Mouse (Mus musculus) liver (tissue): ENCODE data around the gene Atg4b.

Experiments
- DNase-seq: peaks from one replicate; pipeline ENCODE4 v3.0.0-alpha.2; 2020; ENCODE audit warnings: mixed read lengths

Gene Atg4b

DNA sequence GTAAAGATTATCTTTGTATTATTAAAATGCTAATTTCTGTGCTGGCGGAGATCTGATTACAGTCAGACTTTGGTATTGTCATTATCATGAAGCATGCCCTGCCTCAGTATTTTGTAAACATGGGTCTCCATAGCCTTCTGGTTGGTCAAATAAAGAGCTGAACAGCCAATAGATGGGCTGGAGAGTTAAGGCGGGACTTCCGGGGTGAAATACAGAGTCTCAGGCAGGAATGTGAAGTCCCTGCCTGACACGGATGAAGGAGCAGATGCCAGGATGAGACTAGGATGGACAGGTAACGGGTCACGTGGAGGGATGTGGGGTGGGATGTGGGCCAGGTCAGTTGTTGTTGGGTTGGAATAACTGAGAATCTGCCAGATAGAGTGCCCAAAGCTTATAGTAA lies at the start of gene Atg4b:
Gene Atg4b, plus strand, starts transcription at position 211 of the 400 bp plus-strand sequence.
- DNase-seq: no peak

DNA sequence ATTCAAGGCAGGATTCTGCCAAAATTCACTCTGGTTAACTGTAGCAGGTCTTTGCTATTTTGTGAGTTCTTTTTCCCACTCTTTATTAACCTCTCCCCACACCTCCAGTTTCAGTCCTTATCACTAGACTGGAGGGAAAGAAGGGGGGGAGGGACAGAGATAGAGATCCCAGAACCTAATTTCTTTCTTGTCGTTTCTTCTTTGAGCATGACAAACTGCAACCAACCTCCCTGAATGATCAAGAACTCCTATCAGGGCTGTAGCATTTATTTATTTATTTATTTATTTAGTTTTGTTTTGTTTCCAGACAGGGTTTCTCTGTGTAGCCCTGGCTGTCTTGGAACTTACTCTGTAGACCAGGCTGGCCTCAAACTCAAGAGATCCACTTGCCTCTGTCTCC lies 49.2 kb upstream of the Atg4b start:
- DNase-seq: no peak

DNA sequence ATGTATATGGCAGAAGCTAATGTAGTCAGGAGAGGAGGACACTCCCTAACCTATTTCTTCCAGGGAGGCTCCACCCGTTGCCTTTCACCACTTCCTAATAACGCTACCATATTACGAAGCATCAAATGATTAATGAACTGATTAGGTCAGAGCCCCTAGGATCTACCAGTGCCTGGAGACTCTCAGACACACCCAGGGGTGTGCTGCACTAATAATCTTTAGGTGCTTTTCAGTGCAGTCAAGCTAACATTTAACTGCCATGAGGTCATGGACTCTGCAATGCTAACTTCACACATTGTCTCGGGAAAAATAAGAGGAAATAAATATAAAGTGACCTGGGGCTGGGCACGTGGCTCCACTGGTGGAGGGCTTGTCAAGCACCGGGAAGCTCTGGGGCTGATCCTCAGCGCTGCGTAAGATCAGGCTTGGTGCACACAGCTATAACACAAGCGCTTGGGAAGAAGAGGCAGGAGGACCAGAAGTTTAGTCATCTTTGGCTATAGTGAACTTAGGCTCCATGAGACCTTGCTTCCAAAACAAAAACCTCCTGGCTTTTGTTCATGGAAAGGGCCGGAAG lies 47.7 kb upstream of the Atg4b start:
- DNase-seq: no peak

DNA sequence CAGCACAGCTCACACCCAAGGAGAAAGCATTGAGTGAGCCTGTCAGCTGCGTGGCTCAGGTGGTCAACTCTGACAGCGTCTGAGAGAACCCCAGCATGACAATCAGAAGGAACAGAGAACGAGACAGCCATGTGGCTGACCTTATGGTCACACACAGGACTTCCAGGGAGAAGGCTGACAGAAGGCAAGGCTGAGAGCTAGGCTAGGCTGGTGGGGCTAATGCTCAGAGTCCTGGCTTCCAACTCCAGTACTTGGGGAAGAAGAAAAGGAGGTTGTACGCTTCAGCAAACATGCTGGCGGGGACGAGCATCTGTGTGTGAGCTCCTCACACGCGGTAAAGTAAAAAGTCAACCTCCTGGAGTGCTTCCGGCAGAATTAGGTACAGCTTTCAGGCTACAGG lies 47.0 kb upstream of the Atg4b start:
- DNase-seq: no peak

DNA sequence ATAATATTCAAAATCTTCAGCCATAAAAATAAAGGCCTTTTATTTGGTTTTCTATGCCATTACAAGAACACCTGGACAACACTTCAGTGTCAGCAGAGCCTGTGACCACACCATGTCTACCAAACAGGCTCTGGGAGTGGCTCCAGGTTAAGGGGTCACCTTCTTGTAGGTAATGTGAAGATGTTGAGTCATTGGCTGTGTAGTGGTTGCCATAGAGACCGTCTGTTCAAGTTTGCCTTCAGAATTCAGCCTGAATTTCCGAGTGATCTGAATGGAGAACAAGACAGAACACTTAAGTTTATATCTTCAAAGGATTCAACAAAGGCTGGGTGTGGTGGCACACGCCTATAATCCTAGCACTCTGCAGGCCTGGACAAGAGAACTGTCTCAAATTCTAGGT lies 45.9 kb upstream of the Atg4b start:
- no peak for DNase-seq

DNA sequence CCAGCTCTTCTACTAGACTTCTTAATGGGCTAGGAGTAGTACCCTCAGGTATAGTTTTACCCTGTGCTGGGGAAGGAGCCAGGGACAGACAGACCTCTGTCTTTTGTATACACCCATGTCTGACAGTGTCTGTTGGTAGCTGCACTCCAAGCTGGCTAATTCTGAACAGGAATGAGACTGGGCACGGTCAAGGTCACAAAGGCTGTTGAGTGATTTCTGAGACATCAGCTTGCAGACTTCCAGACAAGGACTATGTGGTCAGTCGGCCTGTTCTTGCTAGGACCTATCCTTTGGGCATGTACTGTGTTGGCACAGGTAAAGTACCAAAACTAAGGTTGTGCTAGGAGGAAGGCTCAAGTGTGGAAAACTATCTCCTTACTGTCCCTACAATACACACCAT lies 35.1 kb upstream of the Atg4b start:
- no peak for DNase-seq

DNA sequence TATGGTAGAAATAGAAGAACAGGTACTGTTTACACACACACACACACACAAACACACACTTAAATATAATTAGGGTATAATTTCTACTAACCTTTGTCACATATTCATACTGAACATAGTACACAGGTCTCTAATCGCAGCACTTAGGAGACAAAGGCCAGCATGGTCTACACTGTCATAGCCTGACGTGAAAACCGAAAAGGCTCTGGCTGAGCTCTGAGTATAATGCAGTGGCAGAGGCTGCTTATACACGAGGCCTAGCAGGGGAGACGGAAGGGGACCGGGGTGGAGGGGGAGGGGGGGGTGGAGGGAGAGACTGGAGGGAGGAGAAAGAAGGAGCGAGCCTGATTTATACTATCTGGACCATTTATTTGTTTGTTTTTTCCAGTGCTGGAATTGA lies 29.7 kb upstream of the Atg4b start:
- DNase-seq: no peak

DNA sequence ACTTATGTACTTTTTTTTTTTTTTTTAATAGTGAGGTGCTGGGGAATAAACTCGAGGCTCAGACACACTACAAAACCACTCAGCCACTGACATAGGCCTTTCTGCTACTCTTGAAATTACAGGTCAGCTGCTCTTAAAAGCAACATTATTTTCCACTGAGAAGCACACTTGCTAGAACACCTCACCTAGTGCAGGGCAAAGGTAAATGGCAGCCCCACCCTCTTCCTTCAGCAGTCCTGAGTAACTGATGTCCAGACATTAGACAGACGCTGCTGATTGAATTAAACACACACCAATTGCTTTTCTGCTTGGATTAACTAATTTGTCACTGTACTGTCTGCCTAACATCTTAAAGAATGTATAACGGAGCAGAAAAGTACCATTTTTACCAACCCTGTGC lies 26.7 kb upstream of the Atg4b start:
- no peak for DNase-seq

DNA sequence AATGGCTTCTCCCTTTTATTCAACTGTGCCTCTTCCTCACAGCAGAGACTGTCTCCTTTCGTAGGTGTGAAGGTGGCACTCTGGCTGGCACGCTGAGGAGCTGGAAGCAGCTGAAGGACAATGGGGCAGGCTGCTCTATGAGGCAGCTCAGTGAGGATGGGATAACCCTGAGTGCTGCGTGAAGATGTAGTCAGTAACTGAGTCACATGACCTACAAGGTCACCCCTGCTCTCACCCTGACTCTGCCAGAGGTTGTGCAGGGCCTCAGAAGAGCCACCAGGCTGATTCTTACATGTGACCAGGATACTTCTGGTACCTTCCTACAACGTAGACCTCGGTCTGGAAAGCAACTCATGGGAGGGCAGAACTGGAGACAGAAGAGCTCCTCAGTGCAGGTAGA lies 25.6 kb upstream of the Atg4b start:
- no peak for DNase-seq

DNA sequence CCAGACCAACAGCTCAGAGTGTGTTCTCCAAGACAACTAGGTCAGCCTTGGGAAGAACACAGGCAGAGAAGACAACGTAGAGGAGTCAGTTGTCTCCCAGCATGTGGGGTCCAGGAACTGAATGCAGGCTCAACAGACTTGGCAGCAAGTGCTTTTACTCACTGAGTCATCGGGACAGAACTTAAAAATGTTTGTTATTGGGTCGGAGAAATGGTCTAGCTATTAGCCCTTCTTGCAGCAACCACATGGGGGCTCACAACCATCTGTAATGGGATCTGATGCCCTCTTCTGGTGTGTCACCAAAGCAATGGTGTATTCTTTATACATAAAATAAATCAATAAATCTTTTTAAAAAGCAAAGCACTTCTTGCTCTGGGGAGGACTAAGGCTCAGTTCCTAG lies 25.2 kb upstream of the Atg4b start:
- DNase-seq: no peak

DNA sequence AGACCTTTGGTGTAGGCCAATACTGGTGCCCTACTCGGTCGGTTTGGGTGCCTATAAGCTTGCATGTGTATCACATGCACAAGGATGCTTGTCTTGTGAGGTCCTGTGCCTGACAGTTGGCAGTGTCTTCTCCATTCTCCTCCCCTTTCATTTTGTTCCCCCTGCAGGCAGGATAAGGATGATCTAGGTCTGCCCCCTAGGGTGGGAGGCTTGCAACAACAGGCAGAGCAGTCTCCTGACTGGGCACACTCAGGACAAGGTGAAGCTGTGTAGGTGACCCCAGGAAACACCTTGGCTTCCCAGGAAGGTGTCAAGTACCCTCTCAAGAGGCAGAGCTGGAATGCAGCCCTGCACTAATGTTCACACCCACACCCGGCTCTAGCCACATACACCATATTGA lies 24.3 kb upstream of the Atg4b start:
- DNase-seq: peak; percentile 49

DNA sequence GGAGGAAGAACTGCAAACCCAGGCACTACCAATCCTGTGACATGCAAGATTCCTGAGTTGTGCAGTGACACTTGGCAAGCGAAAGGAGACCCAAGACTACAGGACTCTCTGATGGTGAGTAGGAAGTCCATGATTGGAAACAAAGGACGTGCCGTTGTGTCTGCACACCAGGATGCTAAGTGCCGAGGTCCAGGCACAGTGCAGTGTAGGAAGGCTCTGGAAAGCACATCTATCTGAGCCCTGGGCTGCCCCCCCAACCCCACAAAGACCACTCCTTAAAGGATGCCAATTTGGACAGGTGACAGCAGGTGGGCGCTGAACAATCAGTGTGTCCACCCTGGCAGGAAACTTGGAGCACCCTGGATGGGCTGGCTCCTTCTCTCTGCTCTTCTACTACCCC lies 20.2 kb upstream of the Atg4b start:
- DNase-seq: no peak

DNA sequence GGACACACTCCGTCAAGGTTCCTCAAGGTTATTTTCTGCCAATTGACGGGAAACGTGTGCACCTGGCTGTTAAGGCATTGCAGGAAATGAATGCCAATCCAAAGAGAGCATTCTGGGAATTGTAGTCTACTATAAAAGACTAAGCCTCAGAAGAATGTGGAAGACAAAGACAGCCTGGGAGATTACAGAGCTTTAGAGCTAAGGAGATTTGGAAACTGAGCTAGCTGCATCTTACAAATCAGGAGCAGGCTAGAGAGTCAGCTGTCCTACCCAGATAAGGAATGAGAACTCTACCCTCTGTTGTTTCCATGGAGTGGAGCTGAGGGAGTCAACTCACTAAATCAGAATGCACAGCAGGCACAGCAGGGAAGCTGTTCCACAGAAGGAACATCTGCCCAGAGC lies 19.4 kb upstream of the Atg4b start:
- DNase-seq: no peak

DNA sequence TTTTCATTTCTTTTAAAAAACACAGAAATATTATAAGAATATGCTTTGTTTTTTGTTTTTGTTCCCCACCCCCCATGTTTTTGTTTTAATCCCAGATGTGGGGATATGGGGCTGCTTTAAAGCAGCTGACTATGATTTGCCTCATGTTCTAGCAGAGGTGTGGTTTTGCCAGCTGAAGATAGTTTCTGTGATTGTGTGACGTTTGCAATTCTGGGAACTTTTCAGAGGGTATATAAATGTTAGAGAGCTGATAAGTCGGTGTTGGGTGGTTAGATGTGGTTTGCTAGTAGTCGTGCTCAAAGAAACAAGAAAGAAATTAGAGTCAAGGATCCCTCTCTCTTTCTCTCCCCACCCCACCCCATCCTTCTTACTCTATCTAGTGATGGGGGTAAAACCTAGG lies 15.4 kb upstream of the Atg4b start:
- DNase-seq: no peak

DNA sequence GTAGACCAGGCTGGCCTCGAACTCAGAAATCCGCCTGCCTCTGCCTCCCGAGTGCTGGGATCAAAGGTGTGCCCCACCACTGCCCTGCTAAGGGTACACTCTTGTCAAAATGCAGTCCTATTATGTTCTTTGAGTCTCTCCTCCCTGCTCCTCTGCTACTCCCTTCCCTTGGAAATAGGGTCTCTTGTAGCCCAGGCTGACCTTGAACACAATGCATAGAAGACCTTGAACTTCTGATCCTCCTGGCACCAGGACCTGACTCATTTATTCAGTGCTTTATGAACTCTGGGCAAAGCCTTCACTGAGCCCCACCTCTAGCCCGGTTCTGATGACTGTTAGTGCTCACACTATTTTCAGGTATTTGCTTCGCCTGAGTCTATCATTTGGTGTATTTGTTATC lies 13.6 kb upstream of the Atg4b start:
- DNase-seq: no peak

DNA sequence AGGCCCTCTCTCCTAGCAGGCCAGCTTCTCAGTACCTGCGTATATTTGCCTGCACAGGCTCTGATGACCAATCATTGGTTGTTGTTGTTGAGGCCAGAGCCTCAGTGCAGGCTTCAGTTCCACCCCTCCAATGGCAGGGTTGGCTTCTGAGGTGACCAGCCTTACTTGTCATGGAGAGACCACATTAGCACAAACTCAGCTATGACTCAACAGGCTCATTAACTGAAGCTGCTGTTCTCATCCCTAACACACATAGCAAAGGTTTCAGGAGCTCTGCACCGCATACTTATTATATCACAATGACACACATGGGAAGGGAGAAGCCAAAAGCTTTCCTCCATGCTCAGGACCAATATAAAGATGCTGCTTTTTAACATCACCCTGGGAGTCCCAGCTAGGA lies 10.6 kb upstream of the Atg4b start:
- no peak for DNase-seq

DNA sequence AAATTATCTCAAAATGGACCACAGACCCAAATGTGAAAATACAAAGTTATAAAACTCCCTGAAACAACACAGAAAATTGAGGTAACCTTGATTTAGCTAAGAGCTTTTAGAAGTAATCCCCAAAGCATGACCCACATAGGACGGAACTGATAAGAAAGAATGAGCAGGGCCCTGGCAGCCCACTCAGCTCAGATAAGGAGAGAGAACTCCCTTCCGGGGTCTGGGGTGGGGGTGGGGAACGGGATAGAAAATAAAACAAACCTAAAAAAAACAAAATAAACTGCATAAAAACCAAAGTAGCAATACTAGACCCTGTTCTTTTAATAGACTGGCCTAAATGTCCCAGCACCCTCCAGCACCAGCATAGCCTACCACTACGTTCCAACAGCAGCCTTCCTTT lies 9.3 kb upstream of the Atg4b start:
- peak; percentile 60 for DNase-seq

DNA sequence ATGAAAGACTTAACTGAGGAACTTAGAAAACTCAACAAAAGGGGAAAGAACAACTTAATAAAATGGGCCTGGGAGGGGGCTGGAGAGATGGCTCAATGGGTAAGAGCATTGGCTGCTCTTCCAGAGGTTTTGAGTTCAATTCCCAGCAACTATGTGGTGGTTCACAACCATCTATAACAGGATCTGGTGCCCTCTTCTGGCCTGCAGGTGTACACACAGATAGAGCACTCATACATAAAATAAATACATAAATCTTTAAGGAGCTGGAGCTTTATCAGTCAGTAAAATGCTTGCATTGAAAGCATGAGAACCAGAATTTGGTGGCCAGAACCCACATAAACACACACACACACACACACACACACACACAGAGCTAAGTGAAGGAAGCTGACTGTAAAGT lies 8.4 kb upstream of the Atg4b start:
- DNase-seq: peak; percentile 18

DNA sequence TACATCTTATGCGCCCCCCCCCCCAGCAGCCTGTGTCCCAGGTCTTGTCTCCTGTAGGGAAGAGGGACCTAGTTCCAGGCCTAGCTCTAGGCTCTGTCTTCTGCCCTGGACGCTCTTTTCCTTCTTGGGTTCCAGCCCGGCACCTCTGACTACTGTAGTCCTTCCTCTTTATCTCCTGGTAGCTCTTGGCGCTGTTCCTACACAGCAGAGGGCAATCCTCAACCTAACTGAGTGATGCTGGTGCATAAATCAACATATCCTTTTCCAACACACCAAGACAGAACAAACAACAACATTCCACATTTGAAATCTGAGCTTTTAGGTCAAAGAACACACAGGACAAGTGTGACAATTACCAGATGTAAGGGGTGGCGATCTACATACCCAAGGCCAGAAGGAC lies 5.1 kb upstream of the Atg4b start:
- DNase-seq: no peak

DNA sequence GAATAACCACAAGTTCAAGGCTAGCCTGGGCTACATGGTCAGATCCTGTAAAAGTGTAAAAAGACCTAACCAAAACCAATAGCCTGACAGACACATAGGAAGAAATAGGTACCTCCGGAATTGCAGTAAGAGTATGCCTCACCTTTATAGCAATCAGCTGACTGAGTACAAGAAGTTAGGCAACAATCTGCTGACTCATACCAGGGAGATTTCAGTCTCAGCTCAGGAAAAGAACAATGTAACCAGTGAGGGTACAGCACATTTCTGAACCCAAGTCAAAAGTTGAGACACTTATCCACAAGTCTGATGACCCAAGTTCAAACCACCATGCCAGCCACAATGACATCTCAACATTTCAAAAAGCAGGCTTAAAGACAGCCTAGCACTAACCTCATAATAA lies 2.8 kb upstream of the Atg4b start:
- no peak for DNase-seq

DNA sequence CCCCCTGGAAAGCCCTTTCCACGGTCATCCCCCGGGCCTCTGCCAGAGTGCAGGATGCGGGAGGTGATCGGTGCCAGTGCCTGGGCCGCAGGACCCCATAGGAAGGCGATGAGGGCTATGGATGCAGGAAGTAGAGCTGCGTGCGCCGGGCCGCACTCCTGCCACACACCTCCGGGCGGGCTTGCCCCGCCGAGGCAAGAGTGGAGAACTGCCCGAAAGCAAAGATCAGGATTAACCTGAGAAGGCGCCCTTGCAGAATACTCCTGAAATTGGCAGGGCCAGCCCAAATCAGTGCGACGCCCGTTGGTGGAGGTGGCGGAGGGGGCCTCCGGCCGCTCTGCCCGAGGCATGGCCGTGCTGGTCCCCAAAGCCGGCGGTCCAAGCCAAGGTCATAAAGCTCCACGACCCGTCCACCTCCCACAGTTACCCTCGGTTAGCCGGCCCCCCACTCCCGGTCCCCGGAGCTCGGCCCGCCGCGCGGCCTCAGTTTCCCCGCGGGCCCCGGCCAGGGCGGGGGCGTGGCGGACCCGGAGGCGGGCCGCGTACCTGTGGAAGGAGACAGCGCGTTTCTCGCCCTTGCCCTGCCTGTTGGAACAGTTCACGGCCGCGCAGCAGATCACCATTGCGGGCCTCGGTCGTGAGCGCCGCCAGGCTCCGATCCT lies 2.7 kb downstream of the Atg4b start:
- peak; percentile 29 for DNase-seq

DNA sequence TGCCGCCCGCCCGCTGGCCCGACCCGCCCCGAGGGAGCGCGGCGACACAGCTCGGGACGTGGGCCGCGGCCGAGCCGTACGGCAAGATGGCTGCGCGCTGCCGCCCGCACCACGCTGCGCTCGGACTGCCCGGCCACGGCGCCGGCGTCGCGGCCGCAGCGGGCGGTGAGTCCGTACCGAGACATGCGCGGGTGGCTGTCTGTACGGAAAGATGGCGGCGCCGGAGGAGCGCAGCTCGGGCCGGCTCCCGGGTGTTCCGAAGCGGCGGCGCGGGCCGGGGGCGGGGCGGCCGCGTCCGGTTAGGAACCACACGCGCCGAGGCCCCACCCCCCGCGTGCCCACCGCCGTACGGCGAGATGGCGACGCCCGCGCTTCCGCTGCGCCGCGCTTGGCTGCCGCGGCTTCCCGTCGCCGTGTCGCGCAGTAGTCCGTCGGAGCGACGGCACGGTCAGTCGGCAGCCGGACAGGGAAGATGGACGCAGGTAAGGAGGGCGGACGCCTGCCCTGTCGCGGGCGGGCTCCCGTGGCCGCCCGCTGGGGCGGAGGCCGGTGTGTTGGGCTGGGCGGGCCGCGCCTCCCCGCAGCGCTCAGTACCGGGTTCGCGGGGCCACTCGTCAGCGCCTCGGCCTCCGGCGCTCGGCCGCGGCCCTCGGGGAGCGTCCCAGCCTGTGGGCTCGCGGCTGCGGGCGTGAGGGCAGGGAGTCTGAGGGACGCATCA lies 3.4 kb downstream of the Atg4b start, which contains the start of gene Thap4:
Gene Thap4, minus strand, starts transcription at position 292 of the 718 bp plus-strand sequence.
- DNase-seq: peak; percentile 88

DNA sequence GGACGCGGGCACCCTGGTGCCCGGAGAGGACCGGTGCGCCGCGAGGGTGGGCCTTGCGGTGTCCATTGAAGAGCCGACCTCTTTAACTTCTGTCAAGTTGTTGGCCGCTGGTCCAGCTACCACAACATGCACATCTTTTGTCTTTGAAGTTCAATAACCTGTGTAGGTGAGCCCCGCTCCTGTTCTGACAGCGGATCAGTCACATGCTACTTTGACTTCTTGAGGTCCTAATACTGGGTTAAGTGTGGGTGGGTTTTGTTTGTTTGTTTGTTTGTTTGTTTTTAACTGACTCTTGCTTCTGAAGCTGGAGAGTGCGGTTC lies 4.0 kb downstream of the Atg4b start:
- no peak for DNase-seq

DNA sequence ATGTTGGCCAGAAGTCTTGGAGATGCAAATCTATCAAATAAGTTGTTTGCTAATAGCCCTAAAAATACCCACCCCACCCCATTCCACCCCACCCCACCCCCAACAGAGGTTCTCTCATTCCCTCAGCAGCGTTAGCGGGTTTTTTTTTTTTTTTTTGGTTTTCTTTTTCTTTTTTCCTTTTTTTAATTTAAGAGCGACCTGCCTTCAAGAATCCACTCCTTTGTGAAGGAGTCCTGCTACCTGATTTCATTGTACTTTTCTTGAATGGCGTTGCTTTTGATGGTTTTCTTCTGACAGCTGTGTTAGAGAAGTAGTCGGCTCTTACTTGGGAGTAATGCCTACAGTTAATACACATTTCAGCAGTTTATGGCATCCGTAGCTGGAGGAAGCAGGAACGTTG lies 4.3 kb downstream of the Atg4b start:
- DNase-seq: peak; percentile 33

DNA sequence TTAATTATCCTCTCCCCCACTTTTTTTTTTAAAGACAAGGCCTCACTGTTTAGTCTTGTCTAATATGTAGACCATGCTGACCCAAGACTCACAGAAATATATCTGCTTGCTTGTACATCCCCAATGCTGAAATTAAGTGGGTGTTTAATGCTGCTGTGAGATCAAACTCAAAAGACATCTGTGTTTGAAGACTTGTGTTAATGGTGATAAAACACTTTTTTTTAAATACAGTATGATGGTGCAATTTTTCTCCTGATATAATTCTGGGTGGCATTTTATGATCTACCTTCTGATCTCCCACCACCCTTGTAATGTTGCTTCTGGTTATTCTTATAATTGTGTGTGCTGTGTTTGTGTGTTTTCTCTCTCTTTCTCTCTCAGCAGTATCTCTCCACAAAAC lies 4.9 kb downstream of the Atg4b start:
- no peak for DNase-seq
